ENCODE assay signal across 33 mouse cellular contexts in the genomic region with DNA sequence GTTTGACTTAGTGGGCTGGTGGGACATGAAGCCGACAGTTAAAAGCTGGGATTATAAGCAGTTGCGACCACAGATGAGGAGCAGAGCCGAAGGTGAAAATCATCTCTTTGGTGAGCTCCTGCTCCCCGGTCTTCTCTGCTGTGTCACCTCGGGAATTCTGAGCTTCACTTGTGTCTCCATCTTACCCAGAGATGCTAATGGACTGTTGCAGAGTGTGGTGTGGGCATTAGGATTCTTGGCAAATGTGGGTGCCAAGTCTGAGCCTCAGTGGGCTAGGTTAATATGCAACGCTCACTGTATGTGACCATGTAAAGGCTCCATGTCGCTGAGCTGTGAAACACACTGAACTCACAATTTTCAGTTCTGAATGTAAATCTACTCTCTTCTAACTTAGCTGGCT.
"Had no signal": no experiment of that assay in that cellular context is flagged by ENCODE, and none has a peak within 500 bp of the region (broad histone marks: within the 10 kb centered on the region; RNA-seq: fewer than 3 reads in every experiment).

No protein-coding gene starts in this region.

- H3K27ac ChIP-seq: heart, embryonic 13.5 days; heart, embryonic 15.5 days; hindbrain, embryonic 10.5 days; hindbrain, embryonic 12.5 days; hindbrain, embryonic 13.5 days; hindbrain, embryonic 14.5 days; hindbrain, embryonic 15.5 days; hindbrain, postnatal 0 days; intestine, embryonic 15.5 days; kidney, embryonic 15.5 days; kidney, postnatal 0 days; layer of hippocampus, adult 2 months; left cerebral cortex, adult 2 months had no signal

- H3K9me3 ChIP-seq: heart, embryonic 12.5 days; heart, embryonic 13.5 days; heart, embryonic 15.5 days; hindbrain, embryonic 10.5 days; hindbrain, embryonic 12.5 days; hindbrain, embryonic 13.5 days; hindbrain, embryonic 15.5 days; intestine, embryonic 15.5 days; kidney, embryonic 15.5 days had no signal

- H3K36me3 ChIP-seq: heart, embryonic 12.5 days; heart, embryonic 13.5 days; heart, embryonic 15.5 days; hindbrain, embryonic 10.5 days; hindbrain, embryonic 12.5 days; hindbrain, embryonic 13.5 days; hindbrain, embryonic 15.5 days; intestine, embryonic 15.5 days; kidney, embryonic 15.5 days had no signal

- H3K4me3 ChIP-seq: heart, embryonic 12.5 days; heart, embryonic 13.5 days; heart, embryonic 15.5 days; hindbrain, embryonic 10.5 days; hindbrain, embryonic 12.5 days; hindbrain, embryonic 13.5 days; hindbrain, embryonic 15.5 days; intestine, embryonic 15.5 days; kidney, embryonic 15.5 days; layer of hippocampus, adult 2 months; left cerebral cortex, adult 2 months had no signal

- ATAC-seq: hindbrain, embryonic 16.5 days; hindbrain, postnatal 0 days; inflammation-experienced regulatory T-cells, adult 6 months; intestine, embryonic 15.5 days; intestine, embryonic 16.5 days; intestine, postnatal 0 days had no signal

- H3K9ac ChIP-seq: heart, embryonic 12.5 days; heart, embryonic 13.5 days; heart, embryonic 15.5 days; hindbrain, embryonic 12.5 days; hindbrain, embryonic 13.5 days; hindbrain, embryonic 14.5 days; hindbrain, embryonic 15.5 days; intestine, embryonic 15.5 days; kidney, embryonic 15.5 days had no signal

- H3K4me2 ChIP-seq: heart, embryonic 12.5 days; heart, embryonic 13.5 days; heart, embryonic 15.5 days; hindbrain, embryonic 12.5 days; hindbrain, embryonic 13.5 days; hindbrain, embryonic 14.5 days; hindbrain, embryonic 15.5 days; intestine, embryonic 15.5 days; kidney, embryonic 15.5 days had no signal

- H3K4me1 ChIP-seq: heart, embryonic 12.5 days; heart, embryonic 13.5 days; heart, embryonic 15.5 days; hindbrain, embryonic 10.5 days; hindbrain, embryonic 12.5 days; hindbrain, embryonic 13.5 days; intestine, embryonic 15.5 days; kidney, embryonic 15.5 days had no signal

- DNase-seq: heart, postnatal 10 days; heart, postnatal 14 days; heart, postnatal 4 days; kidney, adult 11 months; kidney, adult 18-20 months; kidney, adult 2 months; kidney, adult 8-10 months; kidney, adult 9 months; kidney, postnatal 10 days; kidney, postnatal 14 days; kidney, postnatal 25 days; kidney, postnatal 36 days; kidney, postnatal 4 days; layer of hippocampus, adult 9-11 months; layer of hippocampus, postnatal 36 days had no signal

- H3K27me3 ChIP-seq: heart, embryonic 12.5 days; heart, embryonic 15.5 days; hindbrain, embryonic 12.5 days; hindbrain, embryonic 13.5 days; hindbrain, embryonic 15.5 days; intestine, embryonic 15.5 days; kidney, embryonic 15.5 days had no signal
